Mouse (Mus musculus) ES-E14 (cell line): ENCODE data around the gene Rmnd5b. TPM values are rescaled to one million over a fixed set of nuclear protein-coding genes. Genes with fewer than 3 reads are reported as not detected.
"Not testable (repeated sequence)": the region's sequence is repeated elsewhere in the genome, so short reads cannot be mapped to it uniquely, and the experiment has no call there.

Experiments
- DNase-seq: peaks from one replicate; pipeline ENCODE4 v3.0.0-alpha.2; 2013; ENCODE audit warnings: low read depth, low spot score
- H3K27ac ChIP-seq: 2 replicates; pipeline ENCODE4 v1.5.1; 2012; ENCODE audit warnings: low read depth, mild to moderate bottlenecking, low read length, moderate library complexity, mixed read lengths; ENCODE audit not compliant: poor library complexity, insufficient read depth, severe bottlenecking
- H3K36me3 ChIP-seq: 2 replicates; pipeline ENCODE4 v1.6.1; 2012; ENCODE audit warnings: mild to moderate bottlenecking, low read length, moderate library complexity, mixed read lengths; ENCODE audit not compliant: control insufficient read depth, poor library complexity, insufficient read depth, severe bottlenecking
- H3K4me1 ChIP-seq, 2 experiments: fragments of 150-350 bp in 1 of 2; sonication (generic) in 1 of 2; 2 replicates each; pipeline ENCODE4 v1.6.1; 2012; ENCODE audit warnings: low read length in 2 of 2, mild to moderate bottlenecking in 1 of 2, mixed read lengths in 1 of 2; ENCODE audit not compliant: control insufficient read depth in 2 of 2, insufficient read depth in 2 of 2, poor library complexity in 1 of 2
- H3K4me3 ChIP-seq, 2 experiments: fragments of 150-350 bp in 1 of 2; sonication (generic) in 1 of 2; 2 replicates each; pipeline ENCODE4 v1.5.1; 2012; ENCODE audit warnings: low read length in 2 of 2, low read depth in 1 of 2, mild to moderate bottlenecking in 1 of 2, mixed read lengths in 1 of 2; ENCODE audit not compliant: insufficient read depth in 1 of 2, poor library complexity in 1 of 2, severe bottlenecking in 1 of 2
- H3K9ac ChIP-seq: 2 replicates; pipeline ENCODE4 v1.6.1; 2012; ENCODE audit warnings: low read depth, mild to moderate bottlenecking, low read length, mixed read lengths; ENCODE audit not compliant: poor library complexity, insufficient read depth, severe bottlenecking
- H3K9me3 ChIP-seq: fragments of 150-350 bp; sonication (generic); 2 replicates; pipeline ENCODE4 v1.6.1; 2012; ENCODE audit warnings: low read depth, mild to moderate bottlenecking, low read length; ENCODE audit not compliant: control insufficient read depth, insufficient read depth
- CHD2 ChIP-seq: IDR thresholded peaks from 2 replicates; pipeline ENCODE4 v1.6.1; 2014; ENCODE audit warnings: mild to moderate bottlenecking, low read depth, low read length, inconsistent platforms
- HCFC1 ChIP-seq: IDR thresholded peaks from 2 replicates; pipeline ENCODE4 v1.6.1; 2012; ENCODE audit warnings: low read length, inconsistent platforms, borderline replicate concordance; ENCODE audit not compliant: insufficient read depth
- MAFK ChIP-seq: IDR thresholded peaks from 2 replicates; pipeline ENCODE4 v1.6.1; 2014; ENCODE audit warnings: mild to moderate bottlenecking, low read depth, low read length, inconsistent platforms; ENCODE audit not compliant: insufficient read depth
- ZC3H11A ChIP-seq: IDR thresholded peaks from 2 replicates; pipeline ENCODE4 v1.6.1; 2012; ENCODE audit warnings: low read depth, mild to moderate bottlenecking, inconsistent platforms, low read length, borderline replicate concordance
- ZNF384 ChIP-seq: IDR thresholded peaks from 2 replicates; pipeline ENCODE4 v1.6.1; 2012; ENCODE audit warnings: low read depth, low read length, inconsistent platforms
- in situ Hi-C, 2 experiments: fragments of 600-800 bp; cut with MboI; formaldehyde crosslinking; loops; one replicate each; pipeline ENCODE4 v1.15.1; 2025; ENCODE audit warnings: low sequenced_read_pairs in 2 of 2, inconsistent platforms in 1 of 2; ENCODE audit not compliant: unreplicated experiment in 2 of 2
- total RNA-seq: library from RNA; depleted of rRNA; stranded (reverse); fragments of 300-350 nt; gene quantifications from 2 replicates; pipeline ENCODE4 v1.2.3, GENCODE M21; 2012

The Rmnd5b gene
- total RNA-seq, 1 experiment = 41.1 TPM

DNA sequence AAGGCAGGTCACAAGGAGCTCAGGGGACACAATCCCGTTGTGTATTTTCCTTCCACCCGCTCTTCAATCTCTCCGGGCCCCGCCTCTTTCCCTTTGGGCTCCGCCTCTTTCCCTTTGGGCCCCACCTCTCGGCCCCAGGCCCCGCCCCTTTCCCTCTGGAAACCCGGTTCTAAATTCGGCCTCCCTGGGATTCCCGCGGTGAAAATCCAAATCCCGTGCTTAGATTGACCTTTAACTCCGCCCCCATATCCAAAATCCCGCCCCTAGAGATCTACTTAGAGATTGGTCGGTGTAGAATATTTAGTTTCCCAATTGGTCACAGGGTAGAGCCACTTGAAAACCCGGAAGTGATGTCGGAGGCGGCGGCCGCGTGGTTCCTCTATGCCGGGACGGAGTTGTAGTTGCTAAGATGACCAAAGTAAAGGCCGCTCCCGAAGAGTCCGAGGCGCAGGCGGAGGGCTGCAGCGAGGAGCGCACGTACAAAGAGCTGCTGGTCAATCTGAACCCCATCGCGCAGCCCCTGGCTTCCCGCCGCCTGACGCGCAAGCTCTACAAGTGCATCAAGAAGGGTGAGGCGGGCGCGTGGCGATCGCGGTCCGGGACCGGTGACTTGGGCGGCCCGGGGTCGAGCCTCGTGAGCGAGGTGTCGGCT lies 16.2 kb downstream of the Rmnd5b start, which contains the start of gene Nhp2:
TSS of gene Nhp2 (plus strand) at position 327 of the 652 bp plus-strand sequence.
- Histone ChIP-seq H3K27ac (peak within 1 kb of the TSS; percentile 84), H3K9me3 (no peaks in the 10 kb centered on the region), H3K4me1 (peaks cover under 1 to 13% of the 10 kb centered on the region in 2 experiments; a peak in 3 of 4 replicates), H3K9ac (peak within 1 kb of the TSS; percentile 99), H3K4me3 (peak within 1 kb of the TSS; percentile 94 to 95), H3K36me3 (peaks cover 34% of the 10 kb centered on the region)
- DNase-seq = peak; percentile 100
- TF ChIP-seq MAFK (no peak), ZNF384 (no peak), CHD2 (peak; percentile 95), HCFC1 (peak; percentile 53; the same call in 1 of the 2 replicates), ZC3H11A (no peak)
- in situ Hi-C loops = loop anchor here (5.0 to 10.0 kb wide), 2 partner anchors 63 to 65 kb away; partner anchors contain the start of gene 0610009B22Rik (in 1 of the 2)

DNA sequence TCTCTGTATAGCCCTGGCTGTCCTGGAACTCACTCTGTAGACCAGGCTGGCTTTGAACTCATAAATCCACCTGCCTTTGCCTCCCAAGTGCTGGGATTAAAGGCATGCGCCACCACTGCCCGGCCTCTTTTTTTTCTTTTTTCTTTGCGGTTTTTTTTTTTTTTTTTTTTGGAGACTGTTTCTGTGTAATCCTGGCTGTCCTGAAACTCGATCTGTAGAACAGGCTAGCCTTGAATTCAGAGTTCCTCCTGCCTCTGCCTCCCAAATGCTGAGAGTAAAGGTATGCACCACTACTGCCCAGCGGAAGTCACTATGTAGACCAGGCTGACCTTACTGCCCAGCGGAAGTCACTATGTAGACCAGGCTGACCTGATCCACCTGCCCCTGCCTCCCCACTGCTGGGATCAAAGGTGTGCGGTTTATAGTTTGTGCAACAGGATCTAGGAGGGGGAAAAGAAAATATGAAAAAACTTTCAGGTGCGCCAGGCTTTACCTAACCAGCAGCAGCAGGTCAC lies 16.7 kb downstream of the Rmnd5b start:
- Histone ChIP-seq H3K9me3 (no peaks in the 10 kb centered on the region), H3K9ac (peak overlapping the region; percentile 76), H3K4me3 (peak overlapping the region; percentile 59 to 80), H3K27ac (peak overlapping the region; percentile 47; the same call in 1 of the 2 replicates), H3K4me1 (peaks cover 2 to 16% of the 10 kb centered on the region in 2 experiments; a peak in 3 of 4 replicates), H3K36me3 (peaks cover 28% of the 10 kb centered on the region)
- in situ Hi-C loops = loop anchor here (5.0 to 10.0 kb wide), 2 partner anchors 63 to 66 kb away; partner anchors contain the start of gene 0610009B22Rik (in 1 of the 2)
- TF ChIP-seq MAFK = no peak
- TF ChIP-seq ZNF384 = peak; percentile 43
- no peak for DNase-seq

DNA sequence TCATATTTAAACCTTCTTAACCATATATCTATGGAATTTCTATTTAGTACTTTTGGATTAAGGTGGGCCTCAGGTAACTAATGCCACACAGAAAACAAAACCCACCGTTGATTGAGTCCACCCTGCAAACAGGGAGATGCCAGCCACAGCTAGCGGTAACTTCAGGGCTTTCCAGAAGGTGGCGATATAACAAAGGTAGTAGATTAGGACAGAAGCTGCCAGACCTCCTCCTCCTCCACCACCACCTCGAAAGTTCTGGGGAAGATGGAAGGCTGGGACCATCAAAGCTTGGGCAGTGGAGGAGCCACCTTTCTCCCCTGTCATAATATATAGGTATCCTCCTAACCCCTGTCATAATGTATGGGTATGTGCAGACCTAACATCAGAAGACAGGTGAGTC lies 18.0 kb downstream of the Rmnd5b start:
- no peak overlapping the region for H3K4me3 ChIP-seq
- H3K4me1 ChIP-seq = peaks cover 2 to 13% of the 10 kb centered on the region in 2 experiments; a peak in 2 of 4 replicates
- peak; percentile 76 for DNase-seq
- H3K27ac ChIP-seq = no peak overlapping the region
- no peak for TF ChIP-seq CHD2
- no peak for TF ChIP-seq MAFK
- TF ChIP-seq ZC3H11A = peak; percentile 72; the same call in 1 of the 2 replicates
- no peak for TF ChIP-seq HCFC1
- peaks cover 15% of the 10 kb centered on the region for H3K36me3 ChIP-seq
- no peaks in the 10 kb centered on the region for H3K9me3 ChIP-seq
- in situ Hi-C loops = loop anchor here (5.0 to 10.0 kb wide), 2 partner anchors 65 to 67 kb away; partner anchors contain the start of gene 0610009B22Rik (in 1 of the 2)
- no peak overlapping the region for H3K9ac ChIP-seq

DNA sequence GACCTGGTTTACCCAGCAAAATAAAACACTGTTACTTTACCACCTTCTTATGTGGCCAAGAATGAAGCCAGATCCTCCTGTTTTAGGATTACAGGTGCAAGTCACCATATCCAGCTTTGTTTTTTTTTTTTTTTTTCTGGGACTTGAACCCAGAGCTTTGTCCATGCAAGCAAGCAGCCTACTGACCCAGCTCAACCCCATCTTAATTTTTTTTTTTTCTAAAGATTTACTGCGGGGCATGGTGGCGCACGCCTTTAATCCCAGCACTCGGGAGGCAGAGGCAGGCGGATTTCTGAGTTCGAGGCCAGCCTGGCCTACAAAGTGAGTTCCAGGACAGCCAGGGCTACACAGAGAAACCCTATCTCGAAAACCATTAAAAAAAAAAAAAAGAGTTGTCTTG lies 19.6 kb downstream of the Rmnd5b start:
- TF ChIP-seq ZNF384 = 0 out of 2 replicates have a peak, but pooled peaks have one; percentile 14
- Histone ChIP-seq H3K27ac (peak overlapping the region; percentile 63; the same call in 1 of the 2 replicates), H3K4me3 (peak overlapping the region in 1 of 2 experiments; percentile 73; a peak in 2 of 4 replicates)
- H3K36me3 ChIP-seq, H3K9ac ChIP-seq, H3K4me1 ChIP-seq, H3K9me3 ChIP-seq, DNase-seq: not testable (repeated sequence)
- in situ Hi-C loops = loop anchor here (5.0 to 10.0 kb wide), 2 partner anchors 66 to 69 kb away; partner anchors contain the start of gene 0610009B22Rik (in 1 of the 2)
